Mouse (Mus musculus) left cerebral cortex, adult 18-20 months (tissue): ENCODE data around the gene Cd302. TPM values are rescaled to one million over a fixed set of nuclear protein-coding genes. Genes with fewer than 3 reads are reported as not detected.

Source experiments
- DNase-seq, 2 experiments: peaks; one replicate each; pipeline ENCODE4 v3.0.0; 2021 to 2022; ENCODE audit warnings: low spot score in 2 of 2, mixed read lengths in 1 of 2
- total RNA-seq, 2 experiments: library from RNA; stranded (reverse); gene quantifications; 2 replicates each; pipeline ENCODE4 v1.2.3; 2021

Gene Cd302
- total RNA-seq, 2 experiments from 2014 or later: 20.2 to 20.6 TPM

DNA sequence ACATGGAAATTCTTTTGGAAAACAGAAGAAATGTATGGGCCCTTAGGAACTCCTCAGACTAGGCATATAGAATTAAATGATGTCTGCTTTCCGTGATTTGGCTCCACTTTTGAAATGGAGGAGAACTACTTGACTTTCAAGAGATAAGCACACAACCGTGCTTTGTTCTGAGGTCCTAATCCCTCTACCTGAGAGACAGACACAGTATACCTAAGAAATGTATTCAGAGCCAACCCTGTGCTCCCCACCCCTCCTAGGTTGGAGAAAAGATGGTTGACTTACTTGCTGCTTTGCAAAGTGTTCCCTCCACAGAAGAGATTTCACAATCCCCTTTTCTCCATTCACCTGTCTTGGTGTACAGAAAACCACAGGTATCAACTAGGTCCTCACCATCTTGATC, 27.5 kb downstream of the Cd302 start:
- DNase-seq: no peak

DNA sequence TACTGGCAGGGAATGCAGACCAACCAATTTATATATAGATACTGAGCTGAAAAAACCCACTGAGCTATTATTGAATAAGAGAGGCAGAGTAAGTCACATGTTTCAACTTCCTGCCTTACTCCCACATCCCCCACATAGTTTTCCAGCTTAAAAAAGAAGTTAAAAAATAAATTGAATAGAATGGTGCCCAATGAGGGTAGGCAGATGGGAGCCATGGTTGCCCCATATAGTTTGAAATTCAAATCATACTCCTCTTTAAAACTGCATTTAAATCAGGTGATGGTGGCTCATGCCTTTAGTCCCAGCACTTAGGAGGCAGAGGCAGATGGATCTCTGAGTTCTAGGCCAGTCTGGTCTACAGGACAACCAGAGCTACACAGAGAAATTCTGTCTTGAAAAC, 30.8 kb downstream of the Cd302 start:
- peak in 1 of 2 experiments; percentile 16 for DNase-seq

DNA sequence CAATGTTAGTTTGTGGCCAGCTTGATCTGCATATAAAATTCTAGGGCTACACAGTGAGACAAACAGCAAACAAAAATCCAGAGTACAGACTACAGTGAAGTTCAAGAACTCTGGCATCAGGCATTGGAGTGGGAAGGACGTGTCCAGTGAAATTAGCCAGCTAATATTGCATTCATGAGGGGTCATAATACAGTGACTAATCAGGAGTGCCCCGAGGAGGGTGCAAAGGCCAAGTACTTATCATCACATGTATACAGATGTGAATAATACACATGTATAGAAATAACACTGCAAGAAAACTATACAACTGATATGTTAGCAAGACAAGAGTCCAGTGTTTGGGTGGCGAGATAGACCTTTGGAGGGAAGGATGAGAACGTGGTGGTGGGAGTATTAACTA, 31.5 kb downstream of the Cd302 start:
- DNase-seq: no peak

DNA sequence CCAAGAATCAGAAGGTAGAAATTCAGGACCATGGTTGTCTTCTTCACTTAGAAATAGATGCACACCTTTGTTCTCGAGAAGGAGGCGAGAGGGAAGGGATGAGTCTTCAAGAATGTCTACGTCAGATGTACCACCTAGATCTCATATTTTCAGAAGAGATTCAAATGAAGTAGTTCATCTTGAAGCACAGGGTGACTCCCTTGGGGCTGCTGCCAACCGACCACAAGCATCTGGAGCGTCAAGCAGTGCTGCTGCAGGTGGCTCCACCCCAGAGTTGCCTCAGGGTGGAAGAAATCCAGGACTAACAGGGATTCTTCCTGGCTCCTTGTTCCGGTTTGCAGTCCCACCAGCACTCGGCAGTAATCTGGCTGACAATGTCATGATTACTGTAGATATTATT, 49.8 kb downstream of the Cd302 start:
- no peak for DNase-seq

DNA sequence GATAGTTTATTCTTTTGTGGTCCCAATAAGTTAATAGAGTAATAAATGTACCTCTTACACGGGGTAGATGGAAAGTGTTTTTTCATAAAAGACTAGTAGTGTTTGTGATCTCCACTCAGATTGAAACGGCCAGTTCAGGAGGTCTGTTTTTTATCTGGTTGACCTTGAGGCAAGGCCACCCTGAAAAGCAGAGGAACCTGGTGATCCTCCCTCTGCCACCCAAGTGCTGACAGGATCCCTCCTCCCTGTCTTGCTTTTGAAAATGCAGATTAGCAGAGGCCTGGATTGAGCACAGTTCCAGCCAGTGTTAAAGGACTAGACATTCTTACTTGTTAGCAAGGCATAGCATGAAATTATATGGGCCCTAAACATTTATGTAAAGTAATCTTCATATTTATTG, 51.1 kb downstream of the Cd302 start:
- DNase-seq: no peak

DNA sequence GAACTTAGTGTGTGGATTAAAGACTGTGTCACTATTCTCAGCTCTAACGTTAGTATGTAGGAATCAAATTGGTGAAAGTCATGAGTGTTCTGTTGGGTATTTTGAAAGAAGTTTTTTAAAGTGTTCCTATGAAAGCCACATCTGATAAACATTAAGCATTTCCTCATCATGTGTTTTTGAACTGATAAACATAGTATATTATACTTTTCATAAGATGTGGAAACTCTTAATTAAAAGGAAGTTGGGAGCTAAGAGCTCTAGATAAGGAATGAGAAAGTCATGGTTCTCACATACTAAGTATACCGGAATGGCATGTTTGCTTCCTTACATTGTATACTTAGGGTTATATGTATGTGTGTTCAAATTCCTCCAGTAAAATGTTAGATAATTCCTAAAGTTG, 53.9 kb downstream of the Cd302 start:
- DNase-seq: no peak

DNA sequence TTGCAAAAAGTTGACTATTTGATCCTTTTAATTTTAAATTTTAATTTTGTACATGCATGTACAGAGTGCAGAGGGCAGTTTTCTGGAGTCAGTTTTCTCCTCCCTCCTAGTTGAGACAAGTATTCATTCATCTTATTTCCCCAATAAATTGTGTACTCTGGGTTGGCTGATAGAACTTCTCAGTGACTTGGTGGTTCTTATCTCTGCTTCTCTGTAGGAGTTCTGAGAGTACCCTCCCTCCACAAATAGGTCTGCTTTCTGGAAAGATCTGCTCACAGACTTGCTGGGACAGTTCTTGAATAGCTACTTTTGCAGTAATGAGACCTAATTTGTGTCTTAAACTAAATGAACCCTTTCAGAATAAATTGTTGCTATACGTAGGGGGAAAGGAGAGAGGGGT, 55.8 kb downstream of the Cd302 start:
- no peak for DNase-seq

DNA sequence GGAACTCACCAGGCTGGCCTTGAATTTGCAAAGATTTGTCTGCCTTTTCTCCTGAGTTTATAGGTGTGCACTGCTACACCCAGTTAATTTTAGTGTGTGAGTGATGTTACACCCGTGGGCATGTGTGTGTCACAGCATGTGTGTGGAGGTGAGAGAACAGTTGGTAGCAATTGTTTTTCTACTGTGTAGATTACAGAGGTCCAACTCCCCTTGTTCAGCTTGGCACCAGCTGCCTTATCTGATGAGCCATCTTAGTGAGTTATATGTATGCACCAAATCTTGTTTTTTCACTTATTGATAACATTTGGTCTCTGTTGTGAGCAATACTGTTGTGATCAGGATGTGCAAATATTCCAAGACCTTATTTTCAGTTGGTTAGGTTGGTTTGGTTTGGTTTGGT, 60.8 kb downstream of the Cd302 start:
- no peak for DNase-seq

DNA sequence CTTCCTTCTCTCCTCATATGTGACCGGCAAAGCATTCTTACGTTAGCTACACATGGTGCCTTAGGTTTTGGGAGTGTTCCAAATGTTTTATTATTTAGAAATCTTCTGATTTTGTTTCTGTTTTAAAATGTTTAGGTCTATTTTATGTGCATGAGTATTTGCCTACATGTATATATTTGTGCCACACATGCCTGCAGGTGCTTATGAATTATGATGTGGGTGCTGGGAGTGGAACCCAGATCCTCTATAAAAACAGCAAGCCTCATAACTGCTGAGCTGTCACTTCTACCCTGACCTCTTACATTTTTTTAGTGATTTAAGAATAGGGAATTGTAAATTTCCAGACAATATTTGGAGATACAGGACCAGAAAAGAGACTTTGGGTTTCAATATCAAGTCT, 62.3 kb downstream of the Cd302 start:
- no peak for DNase-seq

DNA sequence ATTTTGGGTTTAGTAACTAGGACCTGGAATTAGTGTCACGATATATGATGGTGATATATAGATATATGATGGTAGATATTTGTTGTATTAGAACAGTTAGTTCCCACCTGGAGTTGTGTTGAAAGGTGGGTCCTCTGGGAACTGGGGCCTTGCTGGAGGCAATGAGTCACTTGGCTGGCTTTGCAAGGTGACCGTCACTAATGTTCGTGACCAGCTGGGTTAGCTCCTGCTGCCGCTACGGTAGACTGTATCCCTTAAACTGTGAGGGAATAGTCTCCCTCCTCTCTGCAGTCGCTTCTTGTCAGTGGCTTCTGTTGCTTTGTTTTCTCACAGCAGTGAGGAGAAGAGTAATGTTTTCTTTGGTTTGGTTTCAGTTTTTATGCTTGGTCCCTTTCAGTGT, 63.1 kb downstream of the Cd302 start:
- no peak for DNase-seq

DNA sequence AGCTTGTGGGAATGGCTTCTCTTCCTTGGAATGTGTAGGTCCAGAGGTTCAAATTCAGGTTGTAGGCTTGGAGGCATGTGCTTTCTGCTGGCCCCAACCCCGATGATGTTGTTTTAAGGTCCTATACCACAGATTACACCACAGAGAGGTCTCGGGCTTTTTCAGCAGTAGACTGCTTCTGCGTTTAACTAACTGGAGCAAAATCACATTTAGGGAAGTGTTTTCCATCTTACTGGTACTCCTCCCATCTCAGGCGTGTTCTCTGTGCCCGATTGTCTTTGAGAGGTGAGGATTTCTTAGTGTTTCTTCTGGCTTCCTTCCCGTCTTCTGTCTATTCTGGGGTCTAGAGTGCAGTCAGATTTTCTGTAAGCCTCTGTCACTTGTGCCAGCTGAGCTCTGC, 66.7 kb downstream of the Cd302 start:
- DNase-seq: no peak

DNA sequence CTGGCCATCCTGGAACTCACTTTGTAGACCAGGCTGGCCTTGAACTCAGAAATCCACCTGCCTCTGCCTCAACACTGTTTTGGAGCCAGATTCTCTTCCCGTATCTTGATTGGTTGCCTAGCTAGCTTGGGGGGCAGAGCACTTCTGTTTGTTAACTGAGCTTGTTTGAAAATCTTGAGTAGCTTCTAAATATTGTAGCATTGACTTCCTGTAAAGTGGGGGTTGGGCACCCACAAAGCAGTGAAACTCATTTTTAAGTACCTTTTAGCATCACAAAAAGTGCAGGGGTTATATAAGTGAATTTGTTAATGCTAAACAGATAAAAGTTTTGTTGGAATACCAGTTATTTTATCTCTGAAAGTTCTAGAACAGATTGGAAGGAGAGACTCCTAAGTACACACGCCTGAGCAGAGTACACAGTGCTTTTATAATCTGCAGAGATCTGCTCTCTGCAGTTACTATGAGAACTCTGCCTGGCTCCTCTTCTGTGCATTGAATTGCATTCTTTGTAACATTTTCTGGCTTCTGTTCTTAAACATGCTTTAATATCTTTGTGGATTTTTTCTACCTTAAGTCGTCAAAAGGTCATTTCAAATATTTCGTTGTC, 67.6 kb downstream of the Cd302 start:
- no peak for DNase-seq

DNA sequence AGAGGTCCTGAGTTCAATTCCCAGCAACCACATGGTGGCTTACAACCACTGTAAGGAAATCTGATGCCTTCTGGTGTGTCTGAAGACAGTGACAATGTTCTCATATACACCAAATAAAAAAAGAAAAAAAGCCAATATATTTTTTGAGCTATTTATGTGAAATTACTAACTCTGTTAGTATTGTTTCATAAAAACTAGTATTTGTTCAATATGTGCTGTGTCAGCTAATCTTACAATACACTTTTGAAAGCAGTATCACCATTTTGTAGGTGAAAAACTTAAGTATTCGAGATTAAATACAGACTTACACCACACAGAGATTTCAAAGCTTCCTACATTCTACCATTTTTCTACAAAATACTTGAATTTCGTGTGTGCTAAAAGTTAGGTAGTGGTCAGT, 69.6 kb downstream of the Cd302 start:
- no peak for DNase-seq

DNA sequence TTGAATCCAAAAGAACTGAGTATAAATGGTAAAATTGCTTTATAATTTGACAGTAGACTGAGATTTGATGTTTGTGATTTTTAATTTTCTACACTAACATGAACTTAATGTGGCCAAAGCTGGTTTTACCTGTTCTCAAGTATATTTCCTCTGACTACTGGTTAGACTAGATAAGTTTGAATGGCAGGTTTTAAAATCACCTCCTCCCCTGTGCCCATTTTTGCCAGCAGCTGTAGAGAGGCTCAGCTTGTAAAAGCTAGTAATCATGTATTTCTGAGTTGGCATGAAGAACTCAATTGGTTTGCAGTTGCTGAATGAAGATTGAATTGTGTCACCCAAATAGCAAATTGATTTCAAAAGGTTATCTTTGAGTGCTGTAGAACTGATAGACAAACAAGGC, 71.8 kb downstream of the Cd302 start:
- DNase-seq: no peak

DNA sequence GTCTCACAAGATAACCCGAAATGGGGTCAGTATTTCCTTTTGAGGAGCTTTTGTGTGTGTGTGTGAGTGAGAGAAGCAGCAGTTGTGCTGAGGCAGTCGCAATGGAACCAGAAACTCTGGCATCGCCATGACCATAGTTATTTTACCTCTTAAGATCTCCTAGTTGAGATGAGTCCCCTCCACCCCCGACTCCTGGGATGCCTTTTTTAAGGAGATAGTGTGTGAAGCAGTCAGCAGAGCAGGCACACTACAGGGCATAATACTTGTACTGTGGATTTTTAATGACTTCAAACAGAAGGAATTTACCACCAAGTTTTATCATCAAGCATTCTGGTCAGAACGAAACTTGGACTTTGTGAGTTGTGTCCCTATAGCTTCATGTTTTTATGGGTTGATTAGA, 73.5 kb downstream of the Cd302 start:
- DNase-seq: no peak

DNA sequence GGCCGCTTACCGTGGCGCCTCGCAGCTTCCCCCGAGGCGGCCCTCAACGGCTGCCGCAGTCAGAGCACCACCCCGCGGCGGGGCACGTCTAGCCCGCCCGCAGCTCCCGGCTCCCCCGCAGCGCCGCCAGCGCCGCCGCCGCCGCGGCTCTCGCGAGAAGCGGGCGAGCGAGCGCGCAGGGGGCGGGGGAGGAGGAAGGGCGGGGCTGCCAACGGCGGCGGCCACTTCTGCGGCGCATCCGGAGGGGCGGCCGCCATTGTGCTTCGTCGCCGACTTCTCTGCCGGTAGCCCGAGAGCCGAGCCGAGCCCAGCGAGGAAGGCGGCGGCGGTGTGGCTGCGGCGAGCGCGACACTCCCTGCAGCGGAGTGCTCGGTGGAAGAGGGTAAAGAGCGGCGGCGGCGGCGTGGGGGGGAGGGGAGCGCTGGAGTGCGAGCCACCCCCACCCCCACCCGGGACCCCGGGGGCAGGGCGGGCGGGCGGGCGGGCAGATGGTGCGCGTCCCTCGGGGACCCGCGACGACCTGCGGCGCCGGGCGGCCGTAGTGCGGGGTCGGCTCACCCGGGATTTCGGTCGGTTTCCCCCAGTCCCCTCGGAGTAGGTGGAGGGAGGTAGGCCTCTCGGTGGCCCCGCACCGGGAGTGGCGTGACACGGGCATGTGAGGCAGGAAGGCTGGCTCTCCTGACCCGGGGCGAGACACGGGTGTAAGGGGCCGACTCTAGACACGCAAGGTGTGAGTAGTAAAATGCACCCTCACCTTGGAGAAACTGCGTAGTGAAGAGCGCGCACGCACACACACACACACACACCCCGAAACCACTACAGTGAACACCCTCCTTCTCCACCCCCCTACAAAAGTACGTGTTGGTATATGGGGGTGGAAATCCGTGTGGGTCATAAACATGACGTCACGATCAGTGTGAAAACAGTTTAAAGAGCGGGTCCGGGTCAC, 74.3 kb downstream of the Cd302 start, which contains the start of the genes Baz2b and March7:
TSS of gene Baz2b (minus strand) at position 137 of the 949 bp plus-strand sequence.
TSS of gene March7 (plus strand) at position 185 of the 949 bp plus-strand sequence.
- peak; percentile 83 to 87 for DNase-seq

DNA sequence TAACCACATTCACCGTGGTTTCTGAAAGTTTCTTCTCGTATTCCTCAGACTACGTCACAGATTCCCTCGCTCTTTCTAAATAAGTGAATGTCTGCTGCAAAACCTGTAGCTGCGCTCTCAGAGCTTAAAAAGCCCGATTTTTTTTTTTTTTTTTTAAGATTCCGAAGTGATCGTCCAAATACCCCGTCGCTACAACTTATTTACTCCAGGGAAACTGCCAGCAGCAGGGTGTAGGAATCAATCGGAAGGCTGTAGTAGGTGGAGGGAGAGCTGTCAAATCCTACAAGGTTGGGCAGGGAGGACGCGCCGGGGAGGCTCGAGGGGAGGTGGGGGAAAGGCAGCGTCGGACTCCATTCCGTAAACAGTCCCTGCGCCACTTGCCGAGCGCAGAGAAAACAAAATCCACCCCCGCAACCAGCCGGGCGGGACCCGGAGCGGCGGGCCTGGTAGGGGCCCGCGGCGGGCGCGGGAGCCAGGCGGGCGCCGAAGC, 75.1 kb downstream of the Cd302 start:
- peak; percentile 31 to 53 for DNase-seq

DNA sequence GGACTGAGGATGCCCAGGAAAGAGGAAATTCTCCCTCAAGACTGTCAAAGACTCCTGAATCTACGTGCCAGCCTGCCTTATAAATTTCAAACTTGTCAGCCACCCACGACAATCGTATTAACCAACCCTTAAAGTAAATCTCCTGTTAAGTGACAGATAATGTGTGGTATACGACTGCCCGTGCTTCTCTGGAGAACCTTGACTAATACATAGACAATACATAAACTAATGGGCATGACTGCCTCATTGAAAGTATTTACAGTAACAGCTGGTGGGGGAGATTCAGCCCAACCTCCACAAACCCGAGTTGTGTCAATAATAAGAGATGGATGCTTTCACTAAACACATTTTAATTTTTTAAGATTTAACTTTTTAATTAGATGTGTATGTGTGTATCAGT, 78.5 kb downstream of the Cd302 start:
- no peak for DNase-seq

DNA sequence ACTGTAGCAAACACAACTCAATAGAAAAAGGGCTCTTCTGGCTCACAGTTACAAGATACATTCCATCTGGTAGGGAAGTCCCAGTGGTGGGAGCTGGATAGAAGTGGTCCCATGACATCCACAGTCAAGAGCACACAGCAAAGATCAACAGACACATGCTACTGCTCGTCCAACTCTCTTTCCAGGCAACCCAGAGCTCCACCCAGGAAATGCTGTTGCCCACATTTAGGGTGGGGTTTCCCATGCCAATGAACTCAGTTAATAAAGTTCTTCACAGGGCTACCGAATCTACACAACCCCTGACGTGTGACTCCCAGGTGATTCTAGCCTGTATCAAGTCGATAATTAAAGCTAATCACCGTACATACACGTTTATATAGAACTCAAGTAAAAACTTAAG, 80.1 kb downstream of the Cd302 start:
- DNase-seq: no peak

DNA sequence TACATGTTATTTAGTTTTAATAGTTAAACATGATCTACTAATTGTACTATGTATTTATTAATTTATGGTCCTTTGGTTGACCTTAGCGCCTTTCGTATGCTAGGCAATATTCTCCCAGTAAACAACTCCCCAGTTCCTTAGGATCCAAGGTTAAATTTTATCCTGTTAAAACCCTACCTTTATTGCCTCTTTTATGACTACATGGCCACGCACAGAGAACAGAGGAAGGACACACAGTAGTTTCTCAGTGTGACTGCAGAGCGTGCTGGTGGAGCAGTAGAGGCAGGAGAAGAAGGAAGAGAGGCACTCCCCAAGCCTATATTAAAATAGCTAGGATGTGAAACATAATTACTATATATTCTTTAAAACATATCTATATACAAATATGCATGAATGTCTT, 80.6 kb downstream of the Cd302 start:
- DNase-seq: no peak

DNA sequence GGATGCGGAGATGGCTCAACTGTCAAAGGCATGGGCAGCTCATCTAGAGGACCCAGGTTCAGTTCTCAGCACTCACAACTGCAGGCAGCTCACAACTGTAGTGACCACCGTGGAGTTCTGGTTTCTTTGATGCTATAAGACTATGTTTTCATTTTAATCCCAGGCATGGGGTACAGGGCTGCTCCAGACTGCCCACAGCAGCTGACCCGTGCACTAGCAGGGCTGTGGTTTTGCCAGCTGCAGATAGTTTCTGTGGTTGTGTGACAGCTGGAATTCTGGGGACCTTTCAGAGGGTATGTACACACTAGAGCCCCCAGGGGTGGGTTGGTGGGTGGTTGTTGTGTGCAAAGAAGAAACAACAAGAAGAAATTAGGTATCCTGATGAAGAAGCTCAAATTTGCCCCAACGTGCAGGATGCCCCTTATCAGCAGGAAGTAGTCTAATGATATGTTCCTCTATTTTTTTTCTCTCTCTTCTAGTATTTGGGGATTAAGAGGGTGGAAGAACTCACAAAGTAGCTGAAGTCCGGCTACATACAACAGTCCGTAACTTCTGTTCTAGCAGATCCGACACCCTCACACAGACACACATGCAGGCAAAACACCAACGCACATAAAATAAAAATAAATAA, 81.3 kb downstream of the Cd302 start:
- no peak for DNase-seq
